Mouse (Mus musculus): ENCODE measurements at regions not wholly inside any gene's neighbourhood (a gene's known extent, or its start where the extent isn't known, plus 50 kb on each side); places are given as distances from the start of the nearest gene placed in this dataset.

- TF ChIP-seq CTCF (IDR thresholded peaks at IDR 0.05; ENCODE audit: insufficient read depth, low read depth, low read length) (no peak), POLR2A (IDR thresholded peaks at IDR 0.05; ENCODE audit: insufficient read depth, low read depth, low read length) (no peak)
These were observed 318.7 kb downstream of the Parp8 start for GRCm38 (mm10) chr13:116706401-116707330.

All from olfactory bulb, adult 2 months (tissue).